Mouse (Mus musculus) ES-E14 (cell line): ENCODE results near the gene Rec8. TPM values are rescaled to one million over a fixed set of nuclear protein-coding genes. Genes with fewer than 3 reads are reported as not detected.

Source experiments
- DNase-seq: peaks from one replicate; pipeline ENCODE4 v3.0.0-alpha.2; 2013; ENCODE audit warnings: low read depth, low spot score
- H3K27ac ChIP-seq: 2 replicates; pipeline ENCODE4 v1.5.1; 2012; ENCODE audit warnings: low read depth, mild to moderate bottlenecking, low read length, moderate library complexity, mixed read lengths; ENCODE audit not compliant: poor library complexity, insufficient read depth, severe bottlenecking
- H3K36me3 ChIP-seq: 2 replicates; pipeline ENCODE4 v1.6.1; 2012; ENCODE audit warnings: mild to moderate bottlenecking, low read length, moderate library complexity, mixed read lengths; ENCODE audit not compliant: control insufficient read depth, poor library complexity, insufficient read depth, severe bottlenecking
- H3K4me1 ChIP-seq, 2 experiments: fragments of 150-350 bp in 1 of 2; sonication (generic) in 1 of 2; 2 replicates each; pipeline ENCODE4 v1.6.1; 2012; ENCODE audit warnings: low read length in 2 of 2, mild to moderate bottlenecking in 1 of 2, mixed read lengths in 1 of 2; ENCODE audit not compliant: control insufficient read depth in 2 of 2, insufficient read depth in 2 of 2, poor library complexity in 1 of 2
- H3K4me3 ChIP-seq, 2 experiments: fragments of 150-350 bp in 1 of 2; sonication (generic) in 1 of 2; 2 replicates each; pipeline ENCODE4 v1.5.1; 2012; ENCODE audit warnings: low read length in 2 of 2, low read depth in 1 of 2, mild to moderate bottlenecking in 1 of 2, mixed read lengths in 1 of 2; ENCODE audit not compliant: insufficient read depth in 1 of 2, poor library complexity in 1 of 2, severe bottlenecking in 1 of 2
- H3K9ac ChIP-seq: 2 replicates; pipeline ENCODE4 v1.6.1; 2012; ENCODE audit warnings: low read depth, mild to moderate bottlenecking, low read length, mixed read lengths; ENCODE audit not compliant: poor library complexity, insufficient read depth, severe bottlenecking
- H3K9me3 ChIP-seq: fragments of 150-350 bp; sonication (generic); 2 replicates; pipeline ENCODE4 v1.6.1; 2012; ENCODE audit warnings: low read depth, mild to moderate bottlenecking, low read length; ENCODE audit not compliant: control insufficient read depth, insufficient read depth
- CHD2 ChIP-seq: IDR thresholded peaks from 2 replicates; pipeline ENCODE4 v1.6.1; 2014; ENCODE audit warnings: mild to moderate bottlenecking, low read depth, low read length, inconsistent platforms
- HCFC1 ChIP-seq: IDR thresholded peaks from 2 replicates; pipeline ENCODE4 v1.6.1; 2012; ENCODE audit warnings: low read length, inconsistent platforms, borderline replicate concordance; ENCODE audit not compliant: insufficient read depth
- MAFK ChIP-seq: IDR thresholded peaks from 2 replicates; pipeline ENCODE4 v1.6.1; 2014; ENCODE audit warnings: mild to moderate bottlenecking, low read depth, low read length, inconsistent platforms; ENCODE audit not compliant: insufficient read depth
- ZC3H11A ChIP-seq: IDR thresholded peaks from 2 replicates; pipeline ENCODE4 v1.6.1; 2012; ENCODE audit warnings: low read depth, mild to moderate bottlenecking, inconsistent platforms, low read length, borderline replicate concordance
- ZNF384 ChIP-seq: IDR thresholded peaks from 2 replicates; pipeline ENCODE4 v1.6.1; 2012; ENCODE audit warnings: low read depth, low read length, inconsistent platforms
- in situ Hi-C, 2 experiments: fragments of 600-800 bp; cut with MboI; formaldehyde crosslinking; loops; one replicate each; pipeline ENCODE4 v1.15.1; 2025; ENCODE audit warnings: low sequenced_read_pairs in 2 of 2, inconsistent platforms in 1 of 2; ENCODE audit not compliant: unreplicated experiment in 2 of 2
- total RNA-seq: library from RNA; depleted of rRNA; stranded (reverse); fragments of 300-350 nt; gene quantifications from 2 replicates; pipeline ENCODE4 v1.2.3, GENCODE M21; 2012

The Rec8 gene
- total RNA-seq, 1 experiment: 5.8 TPM

- Histone ChIP-seq H3K4me1 (peaks cover 0 to 3% of the 10 kb centered on the region in 2 experiments; a peak in 1 of 4 replicates), H3K9ac (peak within 1 kb of the TSS; percentile 85), H3K9me3 (no peaks in the 10 kb centered on the region), H3K36me3 (peaks cover 11% of the 10 kb centered on the region; the same call in 1 of the 2 replicates), H3K27ac (peak within 1 kb of the TSS; percentile 75), H3K4me3 (peak within 1 kb of the TSS; percentile 81 to 86)
- TF ChIP-seq HCFC1: no peak
- TF ChIP-seq CHD2: no peak
- TF ChIP-seq ZC3H11A: no peak
- TF ChIP-seq ZNF384: no peak
- no peak for TF ChIP-seq MAFK
- in situ Hi-C loops: loop anchor here in 1 of 2 experiments (5.0 kb wide), 1 partner anchor 49 kb away; the partner anchor contains the start of gene Pck2
- peak; percentile 97 for DNase-seq
Measured at GRCm38 (mm10) chr14:55590748-55591330, 27.0 kb upstream of the Rec8 start, which contains the start of gene Psme2. Gene Psme2, minus strand, starts transcription at chr14:55591113.

GRCm38 (mm10) chr14:55591331-55591891, 26.4 kb upstream of the Rec8 start, which contains the start of gene Rnf31:
Gene Rnf31, plus strand, starts transcription at chr14:55591708.
- Histone ChIP-seq H3K27ac (peak within 1 kb of the TSS; percentile 75), H3K9ac (peak within 1 kb of the TSS; percentile 85), H3K4me3 (peak within 1 kb of the TSS; percentile 81 to 86), H3K36me3 (peaks cover 16% of the 10 kb centered on the region; the same call in 1 of the 2 replicates), H3K9me3 (no peaks in the 10 kb centered on the region), H3K4me1 (peaks cover 0 to 3% of the 10 kb centered on the region in 2 experiments; a peak in 1 of 4 replicates)
- in situ Hi-C loops: loop anchor here in 1 of 2 experiments (5.0 kb wide), 1 partner anchor 49 kb away; the partner anchor contains the start of gene Pck2
- TF ChIP-seq ZC3H11A: no peak
- TF ChIP-seq CHD2: no peak
- TF ChIP-seq MAFK: no peak
- no peak for TF ChIP-seq HCFC1
- no peak for TF ChIP-seq ZNF384
- peak; percentile 95 for DNase-seq

DNA sequence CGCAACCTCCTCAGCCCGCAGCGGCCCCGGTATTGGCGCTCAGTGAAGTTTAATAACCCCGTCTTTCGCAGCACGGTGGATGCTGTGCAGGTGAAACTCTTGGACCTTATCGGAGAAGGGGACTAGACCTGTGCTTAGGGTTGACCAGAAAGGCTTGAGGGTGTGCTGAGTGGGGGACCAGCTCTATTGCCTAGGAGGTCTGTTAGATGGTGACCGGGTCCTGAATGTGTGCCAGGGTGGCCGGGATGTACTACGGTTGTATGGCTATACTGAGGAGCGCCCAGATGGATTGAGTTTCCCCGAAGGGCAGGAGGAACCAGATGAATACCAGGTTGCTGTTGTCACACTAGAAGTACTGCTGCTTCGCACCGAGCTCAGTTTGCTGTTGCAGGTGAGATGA, 25.6 kb upstream of the Rec8 start:
- H3K36me3 ChIP-seq: peaks cover 23% of the 10 kb centered on the region
- peaks cover 0 to 3% of the 10 kb centered on the region in 2 experiments; a peak in 1 of 4 replicates for H3K4me1 ChIP-seq
- H3K9me3 ChIP-seq: no peaks in the 10 kb centered on the region
- DNase-seq: no peak
- in situ Hi-C loops: loop anchor here in 1 of 2 experiments (5.0 kb wide), 1 partner anchor 50 kb away; the partner anchor contains the start of gene Pck2
- peak overlapping the region; percentile 81 to 86 for H3K4me3 ChIP-seq
- H3K9ac ChIP-seq: peak overlapping the region; percentile 85
- no peak overlapping the region for H3K27ac ChIP-seq
- TF ChIP-seq HCFC1 (no peak), ZC3H11A (no peak), MAFK (no peak), ZNF384 (no peak), CHD2 (no peak)

DNA sequence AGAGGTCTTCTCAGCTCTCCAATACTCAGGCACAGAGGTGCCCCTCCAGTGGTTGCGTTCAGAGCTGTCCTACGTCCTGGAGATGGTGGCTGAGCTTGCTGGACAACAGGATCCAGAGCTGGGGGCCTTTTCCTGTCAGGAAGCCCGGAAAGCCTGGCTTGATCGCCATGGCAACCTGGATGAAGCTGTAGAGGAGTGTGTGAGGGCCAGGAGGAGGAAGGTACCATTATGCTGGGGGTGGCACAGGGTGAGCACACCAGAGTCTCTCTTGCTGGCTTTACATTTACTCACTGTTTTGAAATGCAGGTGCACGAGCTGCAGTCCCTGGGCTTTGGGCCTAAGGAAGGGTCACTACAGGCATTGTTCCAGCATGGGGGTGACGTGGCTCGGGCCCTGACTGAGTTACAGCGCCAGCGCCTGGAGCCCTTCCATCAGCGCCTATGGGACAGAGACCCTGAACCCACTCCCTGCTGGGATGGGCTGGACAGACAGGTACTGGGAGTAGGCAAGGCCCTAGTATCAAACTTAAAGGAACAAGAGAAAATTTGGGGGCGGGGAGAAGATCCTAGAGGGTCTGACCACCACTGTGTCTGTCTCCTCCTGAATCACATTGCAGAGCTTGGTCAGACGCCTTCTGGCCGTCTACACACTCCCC, 21.7 kb upstream of the Rec8 start:
- Histone ChIP-seq H3K9ac (no peak overlapping the region), H3K4me1 (peaks cover 0 to 3% of the 10 kb centered on the region in 2 experiments; a peak in 2 of 4 replicates), H3K4me3 (no peak overlapping the region), H3K36me3 (peaks cover 37% of the 10 kb centered on the region), H3K9me3 (no peaks in the 10 kb centered on the region), H3K27ac (no peak overlapping the region)
- TF ChIP-seq ZC3H11A: no peak
- in situ Hi-C loops: no loop called here
- no peak for DNase-seq
